Mouse (Mus musculus) liver, embryonic 13.5 days (tissue): ENCODE data around the gene Babam2. TPM values are rescaled to one million over a fixed set of nuclear protein-coding genes. Genes with fewer than 3 reads are reported as not detected.

Experiments
- ATAC-seq: fragments of 200-750 bp; cut with Nextera tagmentation; 2 replicates; pipeline ENCODE4 v1.8.0; 2017; ENCODE audit warnings: low read depth, mild to moderate bottlenecking, moderate number of reproducible peaks, moderate library complexity
- DNase-seq: peaks from one replicate; pipeline ENCODE4 v3.0.0; 2022
- H3K27ac ChIP-seq: fragments of 300-500 bp; sonication (generic); 2 replicates; pipeline ENCODE4 v1.5.1; 2015; ENCODE audit warnings: moderate library complexity, mild to moderate bottlenecking, inconsistent platforms
- H3K27me3 ChIP-seq: fragments of 300-500 bp; sonication (generic); 2 replicates; pipeline ENCODE4 v1.6.1; 2015; ENCODE audit warnings: mild to moderate bottlenecking, inconsistent platforms
- H3K36me3 ChIP-seq: fragments of 300-500 bp; sonication (generic); 2 replicates; pipeline ENCODE4 v1.6.1; 2015; ENCODE audit warnings: mild to moderate bottlenecking, inconsistent platforms
- H3K4me1 ChIP-seq: fragments of 300-500 bp; sonication (generic); replicated peaks from 2 replicates; pipeline ENCODE4 v1.6.1; 2015; ENCODE audit warnings: inconsistent platforms
- H3K4me2 ChIP-seq: fragments of 300-500 bp; sonication (generic); 2 replicates; pipeline ENCODE4 v1.6.1; 2015; ENCODE audit warnings: inconsistent platforms, mild to moderate bottlenecking, moderate library complexity
- H3K4me3 ChIP-seq: fragments of 300-500 bp; sonication (generic); replicated peaks from 2 replicates; pipeline ENCODE4 v1.5.1; 2015; ENCODE audit warnings: mild to moderate bottlenecking, inconsistent platforms
- H3K9ac ChIP-seq: fragments of 300-500 bp; sonication (generic); 2 replicates; pipeline ENCODE4 v1.6.1; 2015; ENCODE audit warnings: mild to moderate bottlenecking, inconsistent platforms
- H3K9me3 ChIP-seq: fragments of 300-500 bp; sonication (generic); replicated peaks from 2 replicates; pipeline ENCODE4 v1.6.1; 2016; ENCODE audit warnings: inconsistent platforms
- WGBS: fragments of 180-500 bp; shearing (Covaris S2); methylation state at CpG from one replicate; pipeline ENCODE4 v1.1.7; 2015; ENCODE audit not compliant: insufficient replicate concordance; 5-methylcytosine and 5-hydroxymethylcytosine counted together
- polyA plus RNA-seq: library from polyadenylated mRNA; unstranded; fragments of >200 nt; fragmentation: Nextera tagmentation; extraction: Ambion mirVana; gene quantifications from 2 replicates; pipeline ENCODE4 v1.2.1, GENCODE M21; 2015

Babam2 gene
- polyA plus RNA-seq, 1 experiment from 2014 or later: 37.1 TPM

GRCm38 (mm10) chr5:31866071-31866470, 168.6 kb downstream of the Babam2 start:
- Histone ChIP-seq H3K4me2 (no peak overlapping the region), H3K9me3 (no peaks in the 10 kb centered on the region), H3K4me3 (no peak overlapping the region), H3K4me1 (peaks cover 5% of the 10 kb centered on the region), H3K36me3 (no peaks in the 10 kb centered on the region), H3K27me3 (no peaks in the 10 kb centered on the region), H3K27ac (no peak overlapping the region), H3K9ac (no peak overlapping the region)
- no peak for DNase-seq
- 57% methylated on average over 3 of the region's 3 CpGs for WGBS
- no peak for ATAC-seq

- Histone ChIP-seq H3K9ac (no peak overlapping the region), H3K27ac (no peak overlapping the region), H3K4me3 (no peak overlapping the region), H3K27me3 (no peaks in the 10 kb centered on the region), H3K9me3 (no peaks in the 10 kb centered on the region), H3K36me3 (no peaks in the 10 kb centered on the region), H3K4me1 (no peaks in the 10 kb centered on the region), H3K4me2 (no peak overlapping the region)
- no peak for DNase-seq
- WGBS: 47% methylated on average over 8 of the region's 8 CpGs
- no peak for ATAC-seq
Observed at GRCm38 (mm10) chr5:31870856-31871520, 173.5 kb downstream of the Babam2 start.

GRCm38 (mm10) chr5:31873328-31873727, 175.8 kb downstream of the Babam2 start:
- H3K9me3 ChIP-seq: no peaks in the 10 kb centered on the region
- H3K4me1 ChIP-seq: no peaks in the 10 kb centered on the region
- DNase-seq (no peak), ATAC-seq (no peak)
- H3K36me3 ChIP-seq: no peaks in the 10 kb centered on the region
- H3K4me2 ChIP-seq: no peak overlapping the region
- H3K9ac ChIP-seq: no peak overlapping the region
- H3K27me3 ChIP-seq: no peaks in the 10 kb centered on the region
- no peak overlapping the region for H3K27ac ChIP-seq
- WGBS: 84% methylated on average over 2 of the region's 2 CpGs
- H3K4me3 ChIP-seq: no peak overlapping the region

- H3K27me3 ChIP-seq: no peaks in the 10 kb centered on the region
- H3K36me3 ChIP-seq: no peaks in the 10 kb centered on the region
- no peaks in the 10 kb centered on the region for H3K4me1 ChIP-seq
- H3K9ac ChIP-seq: no peak overlapping the region
- H3K9me3 ChIP-seq: no peaks in the 10 kb centered on the region
- ATAC-seq: no peak
- DNase-seq: no peak
- H3K4me2 ChIP-seq: no peak overlapping the region
- 73% methylated on average over 1 of the region's 1 CpGs for WGBS
- H3K27ac ChIP-seq: no peak overlapping the region
- H3K4me3 ChIP-seq: no peak overlapping the region
Observed at GRCm38 (mm10) chr5:31874543-31874942, 177.1 kb downstream of the Babam2 start.

GRCm38 (mm10) chr5:31875443-31875842, 178.0 kb downstream of the Babam2 start:
- Histone ChIP-seq H3K27ac (no peak overlapping the region), H3K27me3 (no peaks in the 10 kb centered on the region), H3K4me2 (no peak overlapping the region), H3K4me1 (no peaks in the 10 kb centered on the region), H3K9me3 (no peaks in the 10 kb centered on the region), H3K4me3 (no peak overlapping the region), H3K9ac (no peak overlapping the region), H3K36me3 (no peaks in the 10 kb centered on the region)
- ATAC-seq (no peak), DNase-seq (no peak)
- 86% methylated on average over 3 of the region's 3 CpGs for WGBS

GRCm38 (mm10) chr5:31876216-31876974, 178.9 kb downstream of the Babam2 start:
- WGBS: 50% methylated on average over 8 of the region's 8 CpGs
- H3K9me3 ChIP-seq: no peaks in the 10 kb centered on the region
- H3K27ac ChIP-seq: no peak overlapping the region; the same call in 1 of the 2 replicates
- no peaks in the 10 kb centered on the region for H3K36me3 ChIP-seq
- DNase-seq (no peak), ATAC-seq (no peak)
- H3K4me3 ChIP-seq: no peak overlapping the region
- H3K9ac ChIP-seq: no peak overlapping the region
- no peaks in the 10 kb centered on the region for H3K4me1 ChIP-seq
- no peak overlapping the region for H3K4me2 ChIP-seq
- no peaks in the 10 kb centered on the region for H3K27me3 ChIP-seq

GRCm38 (mm10) chr5:31880457-31880856, 183.0 kb downstream of the Babam2 start:
- Histone ChIP-seq H3K36me3 (no peaks in the 10 kb centered on the region), H3K9me3 (no peaks in the 10 kb centered on the region), H3K4me3 (no peak overlapping the region), H3K27ac (no peak overlapping the region), H3K9ac (no peak overlapping the region), H3K27me3 (no peaks in the 10 kb centered on the region), H3K4me1 (no peaks in the 10 kb centered on the region), H3K4me2 (no peak overlapping the region)
- WGBS: 51% methylated on average over 2 of the region's 2 CpGs
- ATAC-seq (no peak), DNase-seq (no peak)

GRCm38 (mm10) chr5:31882297-31882696, 184.8 kb downstream of the Babam2 start:
- Histone ChIP-seq H3K9ac (no peak overlapping the region), H3K4me1 (no peaks in the 10 kb centered on the region), H3K36me3 (no peaks in the 10 kb centered on the region), H3K27me3 (no peaks in the 10 kb centered on the region), H3K4me3 (no peak overlapping the region), H3K4me2 (no peak overlapping the region), H3K27ac (no peak overlapping the region; the same call in 1 of the 2 replicates), H3K9me3 (no peaks in the 10 kb centered on the region)
- ATAC-seq (no peak), DNase-seq (no peak)
- 33% methylated on average over 3 of the region's 3 CpGs for WGBS

GRCm38 (mm10) chr5:31884962-31885361, 187.5 kb downstream of the Babam2 start:
- Histone ChIP-seq H3K9me3 (no peaks in the 10 kb centered on the region), H3K4me1 (no peaks in the 10 kb centered on the region), H3K36me3 (no peaks in the 10 kb centered on the region), H3K27ac (no peak overlapping the region), H3K9ac (no peak overlapping the region), H3K4me3 (no peak overlapping the region), H3K4me2 (no peak overlapping the region), H3K27me3 (no peaks in the 10 kb centered on the region)
- 65% methylated on average over 4 of the region's 4 CpGs for WGBS
- DNase-seq (no peak), ATAC-seq (no peak)

GRCm38 (mm10) chr5:31887590-31887989, 190.1 kb downstream of the Babam2 start:
- Histone ChIP-seq H3K4me1 (no peaks in the 10 kb centered on the region), H3K4me2 (no peak overlapping the region), H3K4me3 (no peak overlapping the region), H3K27ac (no peak overlapping the region), H3K9ac (no peak overlapping the region), H3K9me3 (no peaks in the 10 kb centered on the region), H3K36me3 (no peaks in the 10 kb centered on the region), H3K27me3 (no peaks in the 10 kb centered on the region)
- 24% methylated on average over 5 of the region's 5 CpGs for WGBS
- DNase-seq: no peak
- ATAC-seq: no peak

GRCm38 (mm10) chr5:31888341-31888740, 190.9 kb downstream of the Babam2 start:
- WGBS: 69% methylated on average over 3 of the region's 3 CpGs
- H3K27me3 ChIP-seq: no peaks in the 10 kb centered on the region
- H3K9me3 ChIP-seq: no peaks in the 10 kb centered on the region
- ATAC-seq (no peak), DNase-seq (no peak)
- no peak overlapping the region for H3K9ac ChIP-seq
- no peaks in the 10 kb centered on the region for H3K36me3 ChIP-seq
- no peak overlapping the region for H3K27ac ChIP-seq
- H3K4me1 ChIP-seq: no peaks in the 10 kb centered on the region
- H3K4me2 ChIP-seq: no peak overlapping the region
- no peak overlapping the region for H3K4me3 ChIP-seq

- Histone ChIP-seq H3K4me2 (no peak overlapping the region), H3K4me3 (no peak overlapping the region), H3K27me3 (no peaks in the 10 kb centered on the region), H3K27ac (no peak overlapping the region), H3K9me3 (no peaks in the 10 kb centered on the region), H3K4me1 (no peaks in the 10 kb centered on the region), H3K36me3 (no peaks in the 10 kb centered on the region), H3K9ac (no peak overlapping the region)
- no peak for ATAC-seq
- WGBS: 77% methylated on average over 4 of the region's 4 CpGs
- DNase-seq: no peak
Observed at GRCm38 (mm10) chr5:31892631-31893030, 195.1 kb downstream of the Babam2 start.
